Mouse (Mus musculus): ENCODE data around the gene Slc35b3.

The Slc35b3 gene

DNA sequence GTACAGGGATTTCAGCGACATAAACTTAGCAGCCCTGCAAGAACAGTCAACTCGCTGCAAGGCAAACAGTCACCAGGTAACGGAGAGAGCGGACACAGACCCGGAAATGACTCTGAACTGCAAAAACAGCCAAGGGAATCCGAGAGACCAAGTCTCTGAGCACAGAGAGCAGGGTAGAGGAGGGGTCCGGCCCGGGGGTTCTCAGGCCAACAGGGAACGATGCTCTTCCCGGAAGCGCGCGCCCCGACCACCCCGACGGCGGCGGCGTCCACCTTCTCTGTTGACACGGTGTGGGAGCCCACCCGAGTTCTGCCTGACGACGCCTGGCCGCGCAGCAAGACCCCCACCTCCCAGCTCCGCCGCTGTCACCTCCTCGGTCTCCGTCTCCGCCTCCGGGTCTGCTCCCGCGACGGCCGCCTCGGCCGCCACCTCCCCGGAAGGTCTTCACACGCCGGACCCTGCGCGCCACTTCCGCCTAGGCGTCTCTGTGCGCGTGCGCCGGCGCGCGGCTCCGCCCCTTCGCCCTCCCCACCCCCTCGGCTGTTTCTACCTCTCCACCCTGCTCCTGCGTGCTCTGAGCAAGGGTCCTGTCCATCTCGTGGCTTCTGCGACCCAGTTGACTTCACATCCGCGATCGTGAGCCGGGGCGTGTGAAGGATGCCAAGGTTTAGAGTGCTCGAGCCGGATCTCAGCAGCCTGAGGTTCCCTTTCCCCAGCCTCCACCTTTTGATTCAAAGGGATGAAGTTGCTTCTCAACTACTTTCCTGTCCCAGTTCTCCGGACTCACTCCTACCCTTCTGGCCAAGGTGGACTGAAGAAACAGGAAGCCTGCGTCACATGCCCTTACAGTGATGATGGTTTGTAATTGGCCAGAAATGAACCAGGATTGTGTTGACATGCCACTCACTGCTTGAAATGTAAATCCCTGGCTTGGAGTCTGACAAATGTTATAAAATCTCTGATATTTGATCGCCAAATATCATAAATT is at the start of gene Slc35b3:
TSS of gene Slc35b3 (minus strand) at position 813 of the 988 bp plus-strand sequence.
- peak; percentile 95 for DNase-seq (ENCODE audit: extremely low read depth, insufficient read length, low spot score)

DNA sequence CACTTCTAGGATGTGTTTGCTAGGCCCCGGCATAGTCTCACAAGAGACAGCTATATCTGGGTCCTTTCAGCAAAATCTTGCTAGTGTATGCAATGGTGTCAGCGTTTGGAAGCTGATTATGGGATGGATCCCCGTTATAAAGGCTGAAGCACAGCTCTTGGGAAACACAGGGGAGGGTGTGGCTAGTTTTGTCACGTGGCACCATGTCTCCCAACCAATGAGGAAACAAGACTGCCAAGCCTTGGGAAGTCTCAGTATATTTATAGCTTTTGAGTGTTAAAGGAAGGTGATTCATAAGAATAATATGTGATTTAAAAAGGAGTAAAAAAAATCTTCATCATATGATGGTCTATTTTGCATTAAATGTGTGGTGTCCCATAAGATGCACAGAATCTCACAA is 49.6 kb upstream of the Slc35b3 start:
- peak; percentile 37 for DNase-seq (ENCODE audit: extremely low read depth, insufficient read length, low spot score)

DNA sequence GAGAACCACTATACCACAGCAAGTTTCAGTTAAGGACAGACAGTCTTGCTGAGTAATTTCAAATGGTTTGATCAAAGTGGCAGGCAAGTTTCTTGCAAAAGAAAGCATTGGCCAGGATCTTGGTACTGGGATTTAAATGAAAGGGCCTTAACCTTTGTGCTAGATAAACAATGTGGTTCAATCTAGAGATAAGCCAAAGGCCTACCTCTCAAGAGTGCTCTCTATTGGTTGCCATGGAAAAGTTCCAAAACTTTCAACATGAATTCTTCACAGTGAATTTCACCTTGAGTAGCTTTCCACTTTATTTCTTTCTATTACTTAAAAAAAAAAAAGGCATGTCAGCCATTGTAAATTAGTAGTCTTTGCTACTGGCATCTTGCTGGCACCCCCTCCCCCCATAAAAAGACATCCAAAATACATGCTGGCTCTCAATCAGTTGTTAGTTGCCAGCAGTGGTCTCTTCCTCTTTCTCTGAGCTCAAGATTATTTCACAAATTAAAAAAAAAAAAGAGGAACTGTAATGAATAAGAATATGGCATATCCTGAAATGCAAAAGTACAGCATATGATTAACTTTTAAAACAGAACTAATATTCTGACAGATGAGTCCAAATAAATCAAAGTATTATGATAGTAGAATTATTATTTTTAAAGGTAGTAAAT is 42.6 kb upstream of the Slc35b3 start:
- DNase-seq (ENCODE audit: extremely low read depth, insufficient read length, low spot score), result no peak

DNA sequence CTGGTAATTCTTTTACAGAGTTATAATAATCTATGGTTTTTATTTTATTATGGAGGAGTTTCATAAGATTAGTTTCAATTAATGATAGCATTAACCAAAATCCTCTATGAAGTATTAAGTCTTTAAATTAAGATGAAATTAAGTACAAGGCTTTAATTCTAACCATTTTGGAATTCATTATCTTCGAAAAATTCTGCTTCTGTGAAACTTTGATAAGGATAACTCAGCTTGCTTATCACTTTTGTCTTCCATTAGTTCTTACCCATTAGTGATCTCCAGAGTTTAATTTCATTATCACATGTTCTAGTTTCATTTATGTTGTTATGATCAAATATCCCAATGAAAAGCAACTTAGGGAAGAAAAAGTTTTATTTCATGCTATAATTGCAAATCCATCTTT is 41.7 kb upstream of the Slc35b3 start:
- DNase-seq (ENCODE audit: extremely low read depth, insufficient read length, low spot score), result no peak

GRCm38 (mm10) chr13:39001434-39001833 is 40.8 kb upstream of the Slc35b3 start:
- DNase-seq (ENCODE audit: extremely low read depth, insufficient read length, low spot score), result no peak

- no peak for DNase-seq (ENCODE audit: extremely low read depth, insufficient read length, low spot score)
Measured at GRCm38 (mm10) chr13:38998958-38999357, 38.3 kb upstream of the Slc35b3 start.

- DNase-seq (ENCODE audit: extremely low read depth, insufficient read length, low spot score), result no peak
Measured at GRCm38 (mm10) chr13:38992529-38992928, 31.9 kb upstream of the Slc35b3 start.

DNA sequence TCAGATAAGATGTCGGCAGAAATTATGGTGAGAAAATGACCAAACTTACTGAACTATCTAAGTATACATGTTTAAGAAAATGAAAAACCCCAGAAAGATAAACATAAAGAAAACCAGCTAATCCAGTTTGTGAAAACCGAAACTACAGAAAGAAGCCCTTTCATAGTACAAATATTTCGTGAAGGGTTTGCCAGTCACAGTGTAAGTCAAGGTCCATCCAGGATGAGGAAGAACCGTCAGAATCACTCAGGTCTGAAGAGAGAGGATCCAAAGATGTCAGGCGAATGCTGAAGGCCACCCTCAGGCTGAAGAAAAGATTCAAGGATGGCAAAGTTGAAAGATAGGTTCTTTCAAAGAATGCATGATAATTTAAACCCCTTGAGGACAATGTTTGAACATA is 23.1 kb upstream of the Slc35b3 start:
- DNase-seq (ENCODE audit: extremely low read depth, insufficient read length, low spot score), result no peak

GRCm38 (mm10) chr13:38980900-38981299 is 20.2 kb upstream of the Slc35b3 start:
- DNase-seq (ENCODE audit: extremely low read depth, insufficient read length, low spot score), result no peak

- no peak for DNase-seq (ENCODE audit: extremely low read depth, insufficient read length, low spot score)
Measured at GRCm38 (mm10) chr13:38976978-38977377, 16.3 kb upstream of the Slc35b3 start.

- DNase-seq (ENCODE audit: extremely low read depth, insufficient read length, low spot score), result no peak
Measured at GRCm38 (mm10) chr13:38975853-38976252, 15.2 kb upstream of the Slc35b3 start.

DNA sequence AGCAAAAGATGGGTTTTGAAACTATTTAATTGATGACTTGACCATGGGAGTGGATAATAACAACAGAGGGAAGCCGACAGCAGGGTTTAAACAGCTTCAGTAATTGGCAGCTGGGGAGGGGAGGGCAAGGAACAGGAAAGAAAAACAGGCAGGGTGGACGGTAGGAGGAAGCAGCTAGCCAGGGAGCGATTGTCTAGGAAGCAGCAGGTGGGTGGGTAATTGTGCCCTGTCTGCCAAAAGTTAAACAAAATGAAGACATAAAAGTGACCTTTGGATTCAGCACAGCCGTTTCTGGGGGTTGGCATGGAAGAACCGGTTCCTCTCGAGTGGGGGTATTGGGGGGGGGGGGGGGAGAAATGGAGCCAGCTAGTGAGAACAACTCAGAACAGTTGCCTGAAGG is 11.9 kb upstream of the Slc35b3 start:
- DNase-seq (ENCODE audit: extremely low read depth, insufficient read length, low spot score), result no peak

- DNase-seq (ENCODE audit: extremely low read depth, insufficient read length, low spot score), result no peak
Measured at GRCm38 (mm10) chr13:38971047-38971446, 10.4 kb upstream of the Slc35b3 start.

DNA sequence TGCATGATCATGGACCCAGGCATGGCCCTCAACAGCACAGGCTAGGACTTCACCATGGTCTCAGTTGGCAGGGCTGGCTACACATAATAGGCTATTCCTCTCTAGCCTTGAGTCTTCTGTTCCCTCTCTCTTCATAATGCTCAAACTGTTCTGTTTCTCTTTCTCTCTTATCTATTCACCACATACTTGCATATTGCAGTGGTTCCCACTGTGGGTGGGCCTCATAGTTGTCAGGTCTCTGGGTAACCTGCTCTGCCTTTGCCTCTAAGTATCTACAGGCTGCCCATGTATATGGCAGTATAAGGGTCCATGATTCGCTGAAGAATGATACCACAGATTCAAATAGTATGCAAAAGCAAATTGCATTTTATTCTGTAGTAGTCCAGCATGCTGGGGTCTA is 6.8 kb upstream of the Slc35b3 start:
- DNase-seq (ENCODE audit: extremely low read depth, insufficient read length, low spot score), result no peak

GRCm38 (mm10) chr13:38966922-38967448 is 6.3 kb upstream of the Slc35b3 start:
- DNase-seq (ENCODE audit: extremely low read depth, insufficient read length, low spot score), result no peak

GRCm38 (mm10) chr13:38962771-38963170 is 2.1 kb upstream of the Slc35b3 start:
- no peak for DNase-seq (ENCODE audit: extremely low read depth, insufficient read length, low spot score)

- no peak for DNase-seq (ENCODE audit: extremely low read depth, insufficient read length, low spot score)
Measured at GRCm38 (mm10) chr13:38958037-38958436, 2.6 kb downstream of the Slc35b3 start.

- no peak for DNase-seq (ENCODE audit: extremely low read depth, insufficient read length, low spot score)
Measured at GRCm38 (mm10) chr13:38946296-38947012, 14.2 kb downstream of the Slc35b3 start.

- no peak for DNase-seq (ENCODE audit: extremely low read depth, insufficient read length, low spot score)
Measured at GRCm38 (mm10) chr13:38945767-38946166, 14.9 kb downstream of the Slc35b3 start.

- DNase-seq (ENCODE audit: extremely low read depth, insufficient read length, low spot score), result no peak
Measured at GRCm38 (mm10) chr13:38944951-38945350, 15.7 kb downstream of the Slc35b3 start.

GRCm38 (mm10) chr13:38941786-38942185 is 18.9 kb downstream of the Slc35b3 start:
- DNase-seq (ENCODE audit: extremely low read depth, insufficient read length, low spot score), result no peak
